Mouse (Mus musculus): ENCODE results near the gene Myo1h.

The Myo1h gene

GRCm38 (mm10) chr5:114288874-114289273, at the start of gene Myo1h:
TSS of gene Myo1h (plus strand) at chr5:114289166.
- DNase-seq (ENCODE audit: low spot score): no peak

GRCm38 (mm10) chr5:114239737-114240136, 49.2 kb upstream of the Myo1h start:
- no peak for DNase-seq (ENCODE audit: low spot score)

- no peak for DNase-seq (ENCODE audit: low spot score)
Measured at GRCm38 (mm10) chr5:114246465-114246864, 42.5 kb upstream of the Myo1h start.

GRCm38 (mm10) chr5:114248174-114248589, 40.8 kb upstream of the Myo1h start:
- peak; percentile 89 for DNase-seq (ENCODE audit: low spot score)

GRCm38 (mm10) chr5:114259495-114259894, 29.5 kb upstream of the Myo1h start:
- no peak for DNase-seq (ENCODE audit: low spot score)

GRCm38 (mm10) chr5:114261494-114261893, 27.5 kb upstream of the Myo1h start:
- DNase-seq (ENCODE audit: low spot score): no peak

- no peak for DNase-seq (ENCODE audit: low spot score)
Measured at GRCm38 (mm10) chr5:114264030-114264459, 24.9 kb upstream of the Myo1h start.

GRCm38 (mm10) chr5:114264791-114265190, 24.2 kb upstream of the Myo1h start:
- no peak for DNase-seq (ENCODE audit: low spot score)

- DNase-seq (ENCODE audit: low spot score): peak; percentile 71
Measured at GRCm38 (mm10) chr5:114268646-114269045, 20.3 kb upstream of the Myo1h start.

GRCm38 (mm10) chr5:114269499-114269898, 19.5 kb upstream of the Myo1h start:
- no peak for DNase-seq (ENCODE audit: low spot score)

- no peak for DNase-seq (ENCODE audit: low spot score)
Measured at GRCm38 (mm10) chr5:114269984-114270383, 19.0 kb upstream of the Myo1h start.

- DNase-seq (ENCODE audit: low spot score): no peak
Measured at GRCm38 (mm10) chr5:114273693-114274402, 15.1 kb upstream of the Myo1h start, which contains the start of gene Foxn4. TSS of gene Foxn4 (minus strand) at chr5:114273807.

- DNase-seq (ENCODE audit: low spot score): no peak
Measured at GRCm38 (mm10) chr5:114275339-114275738, 13.6 kb upstream of the Myo1h start.

GRCm38 (mm10) chr5:114275991-114276390, 13.0 kb upstream of the Myo1h start:
- DNase-seq (ENCODE audit: low spot score): no peak

GRCm38 (mm10) chr5:114279382-114280143, 9.4 kb upstream of the Myo1h start:
- no peak for DNase-seq (ENCODE audit: low spot score)

- no peak for DNase-seq (ENCODE audit: low spot score)
Measured at GRCm38 (mm10) chr5:114282346-114282745, 6.6 kb upstream of the Myo1h start.

- no peak for DNase-seq (ENCODE audit: low spot score)
Measured at GRCm38 (mm10) chr5:114284604-114285397, 4.2 kb upstream of the Myo1h start.

- no peak for DNase-seq (ENCODE audit: low spot score)
Measured at GRCm38 (mm10) chr5:114285398-114285700, 3.6 kb upstream of the Myo1h start.

GRCm38 (mm10) chr5:114286102-114286501, 2.9 kb upstream of the Myo1h start:
- no peak for DNase-seq (ENCODE audit: low spot score)

GRCm38 (mm10) chr5:114286872-114287571, 1.9 kb upstream of the Myo1h start:
- no peak for DNase-seq (ENCODE audit: low spot score)

- no peak for DNase-seq (ENCODE audit: low spot score)
Measured at GRCm38 (mm10) chr5:114288396-114288795, 570 bp upstream of the Myo1h start.

GRCm38 (mm10) chr5:114290004-114290403, 1.0 kb downstream of the Myo1h start:
- DNase-seq (ENCODE audit: low spot score): no peak

All from testis, postnatal 10 days (tissue).